Mouse (Mus musculus): ENCODE results near the gene Smarcal1. TPM values are rescaled to one million over a fixed set of nuclear protein-coding genes. Genes with fewer than 3 reads are reported as not detected.

The Smarcal1 gene
- total RNA-seq, 2 experiments from 2014 or later, result 24.7 to 28.3 TPM

GRCm38 (mm10) chr1:72640658-72641410 is 57.8 kb downstream of the Smarcal1 start:
- no peak for DNase-seq (ENCODE audit: low spot score)

GRCm38 (mm10) chr1:72673070-72673469 is 90.0 kb downstream of the Smarcal1 start:
- intact Hi-C loops (cut with DNase I), result no loop called here
- no peak for DNase-seq (ENCODE audit: low spot score)

More at GRCm38 (mm10) chr1:72640658-72641410, 57.8 kb downstream of the Smarcal1 start:
- intact Hi-C loops (cut with DNase I), result no loop called here

Other genes with a start within 250 kb of the Smarcal1 start
- not detected for gene March4, start 46.3 kb upstream of the Smarcal1 start, total RNA-seq (2021)
- gene Ankar, start 117.3 kb downstream of the Smarcal1 start, total RNA-seq (2021), result not detected
- gene Rpl37a, start 128.0 kb downstream of the Smarcal1 start, total RNA-seq (2021), result 100 to 1,000 TPM; 571 to 619 TPM
- not detected for gene Igfbp2, start 241.3 kb downstream of the Smarcal1 start, total RNA-seq (2021)